Mouse (Mus musculus): ENCODE data around the gene Rbms3.

Gene Rbms3

DNA sequence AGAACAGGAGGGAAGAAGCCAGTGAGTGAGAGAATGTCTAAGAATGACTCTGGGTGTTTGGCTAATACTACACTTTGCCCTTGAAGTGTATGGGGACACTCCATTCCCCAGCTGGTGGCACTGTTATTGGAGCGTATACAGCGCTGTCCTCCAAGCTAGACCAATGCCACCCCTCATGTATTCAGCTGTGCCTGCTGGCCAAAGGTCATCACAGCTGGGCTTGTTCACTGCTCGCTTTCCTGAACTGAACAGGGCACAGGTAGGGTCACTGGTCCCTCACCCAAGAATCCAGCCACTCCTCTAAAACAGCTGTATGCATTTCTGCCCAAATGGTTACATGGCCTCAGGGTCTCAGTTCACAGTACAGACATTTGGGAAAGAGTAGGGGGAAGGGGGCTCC lies 253.9 kb downstream of the Rbms3 start:
- DNase-seq (ENCODE audit: low spot score in 2 of 2), result no peak

DNA sequence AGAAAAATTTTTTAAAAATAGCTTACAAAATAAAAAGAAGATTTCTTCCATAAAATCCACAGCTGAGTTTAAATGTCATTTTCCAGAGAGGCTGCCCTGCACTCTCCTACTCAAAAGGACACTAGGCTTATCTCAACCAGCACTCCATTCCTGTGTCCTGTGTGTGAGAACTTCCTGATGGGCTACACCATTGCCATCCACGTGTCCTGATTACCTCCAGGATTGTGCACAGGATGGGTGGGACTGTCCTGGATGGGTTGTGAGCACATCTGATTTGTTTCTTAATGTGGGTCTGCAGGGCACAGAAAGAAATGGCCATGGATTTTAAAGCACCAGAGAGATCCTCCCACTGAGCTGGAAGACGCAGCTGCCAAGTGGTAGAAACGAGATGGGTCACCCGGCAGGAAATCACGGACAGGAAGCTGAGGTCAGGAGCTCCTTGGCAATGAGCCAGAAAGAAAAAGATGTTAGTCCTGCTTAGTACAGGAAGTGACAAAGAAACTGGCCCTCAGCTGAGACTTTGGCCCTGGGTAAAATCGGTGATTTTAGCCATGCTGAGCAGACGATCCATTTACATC lies 256.5 kb downstream of the Rbms3 start:
- no peak for DNase-seq (ENCODE audit: low spot score in 2 of 2)

DNA sequence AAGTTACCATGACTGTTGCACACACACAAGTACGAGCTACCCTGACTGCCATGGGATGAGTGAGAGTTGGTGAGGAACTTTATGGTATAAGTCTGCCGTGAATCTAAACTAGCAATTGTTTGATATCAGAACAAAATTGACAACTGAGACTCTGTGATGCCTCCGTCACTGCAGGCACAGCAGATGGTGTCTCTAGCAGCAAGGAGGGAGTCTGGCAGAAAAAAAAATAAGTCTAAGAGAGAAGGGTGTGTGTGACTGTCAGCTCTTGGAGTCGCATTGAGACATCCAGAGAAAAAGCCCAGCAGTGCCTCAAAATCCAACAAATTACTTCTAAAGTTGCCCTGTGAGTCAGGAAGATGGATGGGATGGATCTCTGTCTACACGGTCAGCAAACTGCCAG lies 257.7 kb downstream of the Rbms3 start:
- no peak for DNase-seq (ENCODE audit: low spot score in 2 of 2)

DNA sequence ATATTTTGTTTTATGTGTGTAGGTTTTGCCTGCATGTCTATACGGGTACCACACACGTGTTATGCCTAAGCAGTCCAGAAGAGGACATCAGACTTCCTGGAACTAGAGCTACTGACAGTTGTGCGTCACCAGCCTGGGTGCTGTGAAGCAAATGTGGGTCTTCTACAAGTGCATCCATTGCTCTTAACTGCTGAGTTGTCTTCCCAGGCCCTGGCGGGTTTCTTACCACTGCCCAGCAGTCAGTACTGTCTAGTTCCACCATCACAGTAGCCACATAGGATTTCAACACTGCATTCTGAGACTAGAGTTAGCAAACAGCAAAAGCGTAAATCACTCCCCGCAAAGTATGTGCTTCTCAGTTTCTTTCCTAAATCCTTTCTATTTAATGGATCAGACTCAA lies 259.6 kb downstream of the Rbms3 start:
- DNase-seq (ENCODE audit: low spot score in 2 of 2), result no peak

DNA sequence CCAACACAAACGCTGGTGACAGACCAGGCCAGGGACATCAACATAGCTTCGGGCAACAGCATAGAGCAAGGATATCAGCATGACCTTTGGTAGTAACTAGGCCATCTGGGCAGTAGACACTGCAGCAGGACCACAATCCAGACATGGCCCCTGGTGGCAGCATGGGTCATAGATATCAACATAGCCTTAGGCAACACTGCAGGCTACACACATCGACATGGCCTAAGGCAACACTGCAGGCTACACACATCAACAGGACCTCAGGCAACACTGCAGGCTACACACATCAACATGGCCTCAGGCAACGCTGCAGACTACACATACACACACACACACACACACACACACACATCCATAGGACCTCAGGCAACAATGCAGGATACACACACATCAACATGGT lies 261.7 kb downstream of the Rbms3 start:
- DNase-seq (ENCODE audit: low spot score in 2 of 2), result no peak

DNA sequence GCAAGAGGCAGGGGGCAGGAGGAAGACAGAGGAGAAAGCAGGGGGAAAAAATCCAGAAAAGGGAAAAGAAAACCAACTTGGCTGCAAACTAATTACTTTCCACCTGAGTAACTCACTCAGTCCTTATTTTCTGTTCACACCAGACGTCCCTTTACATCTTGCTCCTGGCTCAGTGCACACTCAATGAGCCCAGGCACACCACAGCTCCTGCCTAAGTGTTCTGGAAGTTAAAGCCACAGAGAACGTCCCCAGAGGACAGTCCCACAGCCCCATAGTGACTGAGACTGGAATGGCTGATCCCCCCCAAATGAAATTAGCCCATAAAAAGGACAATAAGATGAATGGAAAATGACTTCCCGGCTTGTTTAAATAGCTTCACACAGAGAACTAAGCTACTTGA lies 265.1 kb downstream of the Rbms3 start:
- DNase-seq (ENCODE audit: low spot score in 2 of 2), result no peak

DNA sequence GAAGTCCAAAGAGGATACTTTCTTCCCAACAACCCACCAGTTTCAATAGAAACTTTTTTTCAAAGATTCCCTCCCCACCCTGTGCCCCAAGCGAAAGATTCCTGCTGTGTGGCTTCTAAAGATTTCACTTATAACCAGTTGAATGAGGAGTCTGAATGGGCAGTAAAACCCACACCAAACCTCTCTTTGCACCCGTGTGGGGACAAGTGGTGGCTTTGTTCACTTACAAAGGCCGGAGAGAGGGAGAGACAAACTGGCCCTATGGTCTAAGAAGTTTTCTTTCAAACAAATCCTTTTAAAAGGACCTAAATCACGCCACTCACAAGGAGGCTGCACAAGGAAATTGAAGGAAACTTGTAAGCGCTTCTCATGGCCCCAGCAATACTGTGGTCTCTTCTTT lies 268.3 kb downstream of the Rbms3 start:
- DNase-seq (ENCODE audit: low spot score in 2 of 2), result no peak

DNA sequence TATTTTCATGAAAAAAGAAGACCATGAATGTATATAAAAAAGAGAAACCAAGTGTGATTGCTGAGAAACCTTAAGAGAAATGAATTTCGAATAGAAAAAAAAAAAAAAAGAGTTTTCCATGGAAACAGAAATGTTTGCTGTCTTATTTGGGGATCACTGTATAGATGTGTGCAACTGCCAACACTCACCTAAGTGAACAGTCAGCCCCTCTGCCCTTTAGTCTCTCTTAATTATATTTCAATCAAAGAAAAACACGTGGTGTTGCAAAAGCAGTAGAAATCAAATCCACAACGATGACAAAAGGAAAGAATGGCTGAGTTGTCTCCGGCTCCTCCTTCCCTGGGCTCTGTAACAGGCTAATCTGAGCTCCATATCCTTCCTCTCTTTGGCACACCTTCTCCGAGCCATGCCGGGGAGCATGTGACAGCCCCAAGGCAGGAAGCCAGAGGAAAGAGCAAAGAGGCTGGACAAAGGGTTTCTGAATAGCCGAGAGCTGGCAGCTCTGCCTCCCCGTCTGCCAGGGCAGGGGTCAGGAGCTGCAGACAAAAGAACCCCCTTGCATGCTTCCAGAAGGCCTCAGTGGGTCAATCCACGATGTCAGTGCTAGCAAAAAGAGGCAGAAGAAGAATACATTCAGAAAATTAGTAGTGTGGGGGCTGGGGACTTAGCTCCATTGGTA lies 272.8 kb downstream of the Rbms3 start:
- peak; percentile 15 to 28 for DNase-seq (ENCODE audit: low spot score in 2 of 2)

DNA sequence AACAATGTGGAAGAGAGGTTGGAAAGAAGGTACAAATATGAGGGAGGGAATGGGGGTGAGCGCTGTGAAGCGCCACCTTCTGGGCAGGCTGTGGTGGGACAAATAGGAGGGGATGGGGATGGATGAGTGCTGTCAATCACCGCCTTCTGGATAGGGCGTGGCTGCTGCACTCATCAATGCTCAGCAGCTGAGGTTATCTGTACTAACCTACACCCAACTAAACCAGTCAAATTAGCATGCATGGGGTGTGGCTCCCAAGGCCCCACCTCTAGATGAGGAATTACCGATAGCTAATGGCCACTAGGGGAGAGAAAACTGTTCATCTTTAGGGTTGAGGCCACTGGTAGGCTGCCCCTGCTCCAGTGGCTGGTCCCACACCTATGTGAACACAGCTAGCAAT lies 274.2 kb downstream of the Rbms3 start:
- no peak for DNase-seq (ENCODE audit: low spot score in 2 of 2)

DNA sequence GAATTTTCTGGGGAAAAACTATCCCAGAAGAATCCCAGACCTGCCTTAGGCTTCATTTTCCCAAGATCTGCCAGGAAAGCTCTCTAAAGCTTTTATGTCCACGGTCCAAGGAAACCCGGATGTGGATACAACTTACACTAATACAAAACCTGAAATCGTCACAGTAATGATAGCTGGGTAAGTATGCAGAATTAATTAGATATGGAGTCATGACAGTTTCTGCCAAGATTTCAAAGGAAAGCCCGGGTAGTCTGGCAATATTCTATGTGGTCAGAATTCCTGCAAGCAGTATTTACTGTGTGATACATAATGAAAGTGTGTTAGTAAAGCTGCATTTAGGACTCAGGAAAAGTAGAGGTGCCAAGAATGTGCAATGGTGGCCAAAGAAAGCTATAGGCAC lies 287.4 kb downstream of the Rbms3 start:
- DNase-seq (ENCODE audit: low spot score in 2 of 2), result no peak

DNA sequence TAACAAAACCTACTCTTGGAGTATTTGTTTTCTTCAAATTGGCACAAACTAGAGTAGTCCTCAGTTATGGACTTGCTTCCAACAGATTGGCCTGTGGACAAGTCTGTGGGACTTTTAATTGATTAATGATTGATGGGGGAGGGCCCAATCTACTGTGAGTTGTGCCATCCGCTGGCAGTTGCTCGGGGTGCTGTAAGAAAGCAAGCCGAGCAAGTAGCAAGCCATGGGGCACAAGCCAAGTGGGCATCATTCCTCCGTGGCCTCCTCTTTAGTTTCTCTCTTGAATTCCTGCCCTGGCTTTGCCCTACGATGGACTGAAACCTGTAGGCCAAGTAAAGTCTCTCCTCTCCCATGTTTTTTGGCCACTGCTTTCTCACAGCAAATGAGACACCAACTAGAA lies 299.0 kb downstream of the Rbms3 start:
- DNase-seq (ENCODE audit: low spot score in 2 of 2), result no peak

DNA sequence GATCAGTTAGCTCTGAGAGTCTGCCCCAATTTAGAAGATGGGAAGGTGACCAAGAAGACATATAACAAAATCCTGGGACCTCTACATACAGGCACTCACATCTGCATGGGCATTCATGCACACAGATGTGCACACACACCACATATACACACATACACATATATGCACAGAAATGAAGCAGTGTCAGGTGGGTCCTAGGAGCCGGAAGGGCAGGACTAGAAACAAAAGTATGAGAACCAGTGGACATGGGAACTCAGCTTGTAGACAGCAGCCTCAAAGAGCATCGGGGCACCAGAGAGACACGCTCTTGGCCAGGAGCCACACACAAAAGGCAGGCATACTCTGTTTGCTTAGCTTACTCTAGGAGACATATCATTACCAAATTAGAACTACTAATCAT lies 310.4 kb downstream of the Rbms3 start:
- DNase-seq (ENCODE audit: low spot score in 2 of 2), result no peak

DNA sequence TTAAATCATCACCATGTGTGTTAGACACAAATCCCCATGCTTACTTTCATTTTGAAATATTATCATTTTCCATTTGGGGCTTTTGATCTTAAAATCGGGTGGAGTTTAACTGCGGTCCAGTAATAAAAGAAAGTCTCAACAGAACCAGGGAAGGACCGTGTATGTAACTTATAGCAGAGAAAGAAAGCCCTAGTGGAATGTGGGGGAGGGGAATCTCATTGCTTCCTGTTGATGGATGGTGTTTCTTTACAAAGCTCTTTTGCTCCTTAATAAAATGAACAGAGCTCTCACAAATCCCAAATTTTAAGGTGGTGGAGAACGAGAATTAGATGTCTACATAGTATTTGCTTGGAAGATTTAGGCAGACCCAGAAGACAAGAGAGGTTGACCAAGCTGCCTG lies 311.3 kb downstream of the Rbms3 start:
- no peak for DNase-seq (ENCODE audit: low spot score in 2 of 2)

DNA sequence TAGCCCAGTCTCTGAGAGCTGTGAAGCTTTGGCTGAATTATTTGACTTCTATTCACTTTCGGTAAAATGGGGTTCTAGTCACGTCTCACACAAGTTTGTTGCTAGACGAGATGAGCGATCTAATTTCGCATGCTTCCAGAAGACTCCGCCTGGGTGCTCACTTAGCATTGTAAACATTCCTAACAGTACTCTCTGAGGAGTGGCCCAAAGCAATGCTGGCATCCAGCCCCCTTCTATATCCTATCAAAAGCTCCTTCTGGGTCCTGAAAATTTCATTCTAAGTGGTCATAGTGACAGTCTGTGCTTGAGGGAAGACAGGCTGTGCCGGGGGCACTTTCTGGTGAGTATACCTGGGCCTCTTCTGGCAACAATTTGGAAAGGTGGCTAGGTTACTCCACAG lies 312.5 kb downstream of the Rbms3 start:
- no peak for DNase-seq (ENCODE audit: low spot score in 2 of 2)

DNA sequence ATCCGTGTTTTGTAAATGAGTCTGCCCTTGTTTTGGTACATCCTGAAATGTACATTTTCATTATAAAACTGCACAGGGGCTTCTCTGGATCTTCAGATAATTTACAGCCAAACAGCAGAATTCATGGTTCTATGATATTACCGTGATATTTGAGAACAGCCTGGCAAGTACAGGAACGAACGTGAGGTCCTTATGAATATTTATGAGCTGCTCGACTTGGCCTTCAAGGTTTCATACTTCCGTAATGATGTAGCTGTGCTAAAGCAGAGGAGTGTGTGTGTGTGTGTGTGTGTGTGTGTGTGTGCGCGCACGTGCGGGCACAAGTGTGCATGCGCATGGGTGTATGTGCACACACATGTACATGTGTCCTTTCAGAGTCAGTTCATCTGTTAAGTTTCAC lies 316.1 kb downstream of the Rbms3 start:
- no peak for DNase-seq (ENCODE audit: low spot score in 2 of 2)

DNA sequence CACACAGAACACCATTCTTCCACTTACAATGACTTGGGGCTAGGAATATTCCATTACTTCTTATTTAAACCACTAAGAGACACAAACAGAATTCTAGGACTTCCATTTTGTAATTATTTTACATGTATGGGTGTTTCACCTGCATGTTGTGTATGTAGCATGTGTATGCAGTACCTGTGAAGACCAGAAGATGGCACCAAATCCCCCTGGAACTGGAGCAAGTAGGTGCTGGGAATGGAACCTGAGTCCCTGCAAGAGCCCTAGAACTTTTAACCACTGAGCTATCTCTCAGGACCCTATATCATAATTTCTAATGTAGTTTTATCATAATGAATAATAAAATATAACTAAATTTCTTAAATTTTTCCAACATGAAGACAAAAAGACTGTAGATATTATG lies 319.9 kb downstream of the Rbms3 start:
- no peak for DNase-seq (ENCODE audit: low spot score in 2 of 2)

DNA sequence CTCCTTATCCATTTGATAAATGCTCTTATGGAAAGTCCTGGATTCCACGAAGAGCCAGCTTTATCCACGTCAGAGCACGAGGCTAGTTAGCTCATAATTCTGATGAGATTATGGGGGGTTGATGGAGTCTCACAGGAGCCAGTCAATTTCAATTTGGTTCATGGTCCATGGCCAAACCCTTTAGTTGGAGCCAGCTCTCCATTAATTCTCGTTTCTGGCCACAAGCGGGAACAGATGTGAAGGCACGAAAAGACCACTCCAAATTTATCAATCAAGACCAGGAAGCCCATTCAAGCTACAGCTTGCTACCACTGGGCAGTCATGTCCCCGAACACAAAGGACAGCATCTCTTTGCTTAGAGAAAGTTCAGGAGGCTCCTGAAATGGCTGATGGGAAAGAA lies 330.7 kb downstream of the Rbms3 start:
- no peak for DNase-seq (ENCODE audit: low spot score in 2 of 2)

DNA sequence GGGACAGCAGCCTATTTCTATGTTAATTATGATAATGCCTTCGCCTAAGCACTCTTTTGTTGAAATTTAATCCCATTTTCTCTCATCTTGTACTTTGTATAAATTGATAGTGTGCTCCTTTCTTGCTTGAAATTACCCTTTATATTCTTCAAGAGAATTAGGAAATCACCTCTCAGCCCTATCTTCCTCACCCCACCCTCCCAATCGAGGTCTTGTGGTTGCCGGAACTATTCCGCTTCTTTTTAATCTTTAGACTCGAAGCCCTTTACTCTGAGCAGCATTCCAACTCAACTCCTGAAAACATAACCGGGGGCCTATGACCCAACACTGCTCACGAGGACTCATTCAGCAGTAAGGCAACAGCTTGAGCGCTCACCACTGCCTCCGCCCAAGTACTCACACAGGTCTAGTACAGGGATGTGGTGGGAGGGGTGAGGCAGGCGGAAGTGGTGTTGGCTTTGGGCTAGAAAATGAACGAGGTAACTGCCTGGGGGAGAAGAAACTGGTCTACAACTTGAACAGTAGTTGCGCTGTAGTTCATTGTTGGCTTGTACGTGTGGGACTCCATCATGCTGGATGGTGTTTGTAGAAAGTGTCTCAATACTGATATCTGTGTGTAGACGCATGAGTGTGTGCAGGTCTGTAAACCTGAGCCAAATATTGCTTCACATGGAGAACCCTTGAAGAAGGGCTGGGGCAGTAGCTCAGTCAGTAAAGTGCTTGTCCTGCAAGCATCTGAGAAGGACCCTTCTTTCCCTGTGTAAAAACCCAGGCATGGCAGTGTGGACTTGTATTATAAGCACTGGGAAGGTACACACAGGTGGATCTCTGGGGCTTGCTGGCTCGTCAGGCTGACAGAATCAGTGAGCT lies 331.8 kb downstream of the Rbms3 start:
- DNase-seq (ENCODE audit: low spot score in 2 of 2), result no peak

DNA sequence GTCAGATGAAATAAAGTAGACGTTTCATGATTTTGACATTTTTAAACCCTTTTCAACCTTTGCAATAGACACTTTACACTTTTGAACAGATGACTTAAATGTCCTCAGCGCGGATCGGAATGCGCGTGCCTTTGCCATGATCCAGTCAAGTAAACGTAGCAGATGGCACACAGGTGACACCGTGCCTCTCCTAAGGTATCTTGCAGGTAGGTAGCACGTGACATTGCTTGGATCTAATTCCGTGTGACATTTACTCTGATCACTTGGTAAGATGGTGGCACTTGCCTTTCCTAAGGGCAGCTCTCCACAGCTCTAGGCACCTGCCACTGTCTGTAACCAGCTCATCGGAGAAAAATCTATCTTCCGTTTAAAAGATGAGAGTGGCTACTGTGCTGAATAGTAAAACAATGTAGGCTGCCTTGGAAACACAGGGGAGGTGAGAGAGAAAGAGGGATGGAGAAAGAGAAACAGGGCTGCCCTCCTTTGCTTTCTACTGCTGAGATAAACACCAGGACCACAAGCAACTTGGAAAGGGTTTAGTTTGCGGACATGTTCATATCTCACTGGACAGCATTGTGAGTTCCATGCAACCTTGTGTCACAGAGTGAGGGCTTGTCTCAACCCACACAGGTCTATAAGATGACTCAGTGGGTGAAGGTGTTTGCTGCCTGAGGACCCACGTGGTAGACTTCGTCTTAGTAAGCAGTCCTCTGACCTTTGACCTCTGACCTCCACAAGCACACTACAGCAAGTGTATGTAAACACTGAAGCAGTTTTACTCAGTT lies 338.5 kb downstream of the Rbms3 start:
- no peak for DNase-seq (ENCODE audit: low spot score in 2 of 2)

DNA sequence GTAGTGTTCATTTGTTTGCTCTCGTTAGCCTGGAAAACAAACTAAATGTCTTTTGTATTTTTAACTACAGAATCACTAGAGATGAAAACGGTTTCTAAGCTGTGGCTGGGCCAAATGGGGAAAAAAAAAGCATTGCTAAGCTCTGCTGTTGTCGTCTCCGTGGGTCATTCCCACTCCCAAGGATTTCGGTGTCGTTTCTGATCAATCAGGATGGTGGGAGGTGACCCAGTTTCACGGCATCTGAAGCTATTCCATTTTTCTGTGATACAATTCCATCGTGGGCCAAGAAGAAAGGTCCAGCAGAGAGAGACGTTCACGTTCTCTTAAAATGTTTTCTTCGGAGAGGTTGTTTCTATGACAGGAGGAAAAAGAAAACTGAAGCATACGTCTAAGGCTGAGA lies 354.9 kb downstream of the Rbms3 start:
- DNase-seq (ENCODE audit: low spot score in 2 of 2), result no peak

DNA sequence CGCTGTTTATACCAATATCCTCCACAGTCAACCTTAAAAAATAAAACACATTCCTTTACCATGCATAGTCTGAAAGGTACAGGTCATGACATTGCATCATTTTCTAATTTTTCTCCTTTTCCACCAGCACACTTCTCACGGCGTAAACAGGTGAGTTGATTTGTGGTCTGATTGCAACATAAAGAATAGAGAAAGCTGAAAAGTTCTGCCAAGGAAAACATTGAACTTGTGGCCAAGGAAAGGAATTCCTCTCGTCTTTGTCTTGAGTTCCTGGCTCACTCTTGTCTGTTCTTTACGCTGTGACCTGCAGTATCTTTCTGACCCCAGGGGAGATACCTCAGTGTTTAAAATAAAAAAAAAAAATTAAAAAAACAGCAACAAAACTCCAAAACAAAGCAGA lies 370.1 kb downstream of the Rbms3 start:
- no peak for DNase-seq (ENCODE audit: low spot score in 2 of 2)

DNA sequence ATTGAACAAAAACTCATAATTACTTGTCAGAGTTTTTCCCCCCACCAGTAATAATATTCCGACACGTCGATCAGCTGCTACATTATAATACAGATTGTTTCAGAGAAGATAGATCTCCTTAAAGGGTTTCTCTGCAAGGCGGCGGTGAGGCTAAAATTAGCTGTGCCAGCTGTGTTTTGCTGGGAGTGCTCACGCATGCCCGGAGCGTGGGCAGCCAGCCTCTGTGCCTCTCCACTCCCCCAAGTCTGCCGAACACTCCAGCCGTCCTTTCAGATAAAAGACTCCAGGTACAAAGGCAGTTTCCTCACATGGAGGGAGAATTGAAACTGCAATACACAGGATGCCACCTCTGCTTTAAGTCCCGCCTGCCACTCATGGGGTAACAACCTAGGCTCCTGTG lies 376.4 kb downstream of the Rbms3 start:
- DNase-seq (ENCODE audit: low spot score in 2 of 2), result peak; percentile 32 to 34

All from frontal cortex, postnatal 14 days (tissue).